Mouse (Mus musculus) brain, embryonic 18.5 days (tissue): ENCODE results near the gene Hexdc.

Experiments used
- DNase-seq: peaks from one replicate; pipeline ENCODE4 v3.0.0-alpha.2; 2012; ENCODE audit warnings: low read depth, low spot score

Gene Hexdc

DNA sequence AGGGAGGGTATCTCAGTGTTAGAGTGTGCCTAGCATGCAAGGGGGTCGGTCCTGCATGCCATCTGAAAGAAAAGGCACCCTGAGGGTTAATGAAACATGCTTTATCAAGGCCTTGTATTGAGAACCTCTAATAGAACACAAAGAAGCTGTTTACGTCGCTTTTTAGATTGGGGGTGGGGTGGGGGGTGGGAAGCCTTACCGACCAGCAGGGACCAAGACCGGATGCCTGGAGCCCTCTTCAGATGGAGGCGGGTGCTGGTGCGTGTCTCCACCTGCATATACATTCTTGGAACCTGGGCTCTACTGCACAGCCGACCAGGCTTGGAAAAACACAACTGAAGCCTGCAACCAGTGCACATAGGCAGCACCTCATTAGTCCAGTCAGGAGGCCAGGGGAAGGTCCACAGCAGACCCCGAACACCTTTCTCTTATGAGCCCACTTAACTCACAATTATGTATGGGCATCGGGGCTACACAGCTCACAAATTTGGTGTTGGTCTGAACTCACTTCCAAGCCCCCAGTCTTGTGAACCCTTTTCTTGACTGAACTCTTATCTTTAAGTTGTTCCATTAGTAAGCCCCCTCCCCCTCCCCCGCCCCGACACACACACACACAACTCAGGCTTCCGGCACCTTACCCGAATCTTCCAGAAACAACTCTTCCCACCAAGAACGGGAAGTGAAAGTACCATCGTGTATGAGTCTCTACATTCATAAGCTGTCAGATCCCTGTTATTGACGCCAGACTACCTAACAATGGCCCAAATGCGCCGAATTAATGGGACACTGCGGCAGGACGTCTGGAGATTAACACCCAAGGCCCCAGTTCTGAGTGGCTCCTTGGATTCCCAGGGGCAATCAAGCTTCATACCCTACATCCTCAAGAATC is 24.1 kb downstream of the Hexdc start:
- DNase-seq = no peak

DNA sequence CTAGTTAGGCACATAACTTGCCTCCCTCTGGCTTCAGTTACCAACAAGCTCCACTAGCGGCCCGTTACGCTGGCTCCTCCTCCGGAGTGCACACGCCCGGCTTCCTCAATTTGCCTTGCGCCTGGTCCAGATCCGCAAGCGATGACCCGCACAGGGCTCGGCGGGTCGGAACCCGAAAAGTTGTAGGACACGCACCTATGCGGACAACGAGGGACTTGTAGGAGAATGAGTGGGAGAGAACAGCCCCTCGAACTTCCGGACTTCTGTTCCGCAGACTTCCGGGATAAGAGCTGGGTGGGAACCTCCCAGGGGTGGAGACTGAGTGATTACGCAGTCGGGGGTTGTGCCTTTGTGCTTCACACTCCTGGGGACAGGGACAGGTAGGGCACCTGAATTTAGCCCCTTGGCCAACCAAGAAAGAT is 24.8 kb downstream of the Hexdc start, which contains the start of gene Cybc1:
Cybc1 (minus strand) TSS at position 305 of the 422 bp plus-strand sequence.
- peak; percentile 64 for DNase-seq

DNA sequence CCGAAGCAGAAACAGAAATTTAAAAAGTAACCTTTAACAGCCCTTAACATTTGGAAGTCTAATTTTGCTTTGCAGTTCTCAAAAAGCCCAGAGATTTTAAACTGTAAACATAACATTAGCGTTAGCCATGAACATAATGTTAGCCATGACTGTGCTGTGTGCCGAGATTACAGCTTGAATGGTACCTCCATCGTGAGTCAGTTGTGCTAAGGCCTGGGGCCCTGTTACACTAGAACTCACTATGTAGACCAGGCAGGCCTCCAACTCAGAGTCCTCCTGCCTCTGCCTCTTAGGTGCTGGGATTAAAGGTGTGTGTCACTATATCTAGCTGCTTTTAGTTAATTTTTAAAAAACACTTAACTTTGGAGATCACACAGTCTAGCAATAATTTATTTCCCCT is 27.0 kb downstream of the Hexdc start:
- DNase-seq = no peak

DNA sequence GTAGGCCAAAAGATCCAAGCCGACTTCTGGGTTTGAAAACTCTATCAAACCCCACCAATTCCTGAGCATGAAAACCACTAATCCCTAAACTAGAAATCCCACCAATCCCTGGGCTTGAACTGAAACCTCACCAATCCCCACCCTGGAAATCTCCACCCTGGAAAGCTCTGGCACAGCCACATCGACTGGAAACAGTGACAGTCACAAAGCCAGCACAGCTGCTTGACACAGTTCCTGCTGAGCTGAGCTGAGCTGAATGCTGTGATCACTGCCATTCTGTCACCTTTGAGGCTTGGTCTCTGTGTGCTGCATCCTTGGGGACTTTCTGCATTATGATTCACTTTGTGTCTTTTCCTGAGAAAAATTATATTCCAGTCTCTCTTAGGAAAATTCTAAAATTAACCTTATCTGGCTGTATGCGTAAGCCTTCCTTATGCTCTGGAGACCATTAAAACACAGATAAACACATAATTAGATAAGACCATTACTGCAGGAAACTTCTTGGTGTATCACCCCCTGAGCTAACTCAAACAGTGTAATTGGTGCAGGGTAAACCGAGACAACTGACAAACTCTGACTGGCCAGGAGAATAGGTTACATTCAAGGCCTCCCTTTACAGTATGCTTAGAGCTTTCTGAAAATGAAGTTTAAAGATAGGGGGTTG is 27.5 kb downstream of the Hexdc start:
- DNase-seq = no peak

DNA sequence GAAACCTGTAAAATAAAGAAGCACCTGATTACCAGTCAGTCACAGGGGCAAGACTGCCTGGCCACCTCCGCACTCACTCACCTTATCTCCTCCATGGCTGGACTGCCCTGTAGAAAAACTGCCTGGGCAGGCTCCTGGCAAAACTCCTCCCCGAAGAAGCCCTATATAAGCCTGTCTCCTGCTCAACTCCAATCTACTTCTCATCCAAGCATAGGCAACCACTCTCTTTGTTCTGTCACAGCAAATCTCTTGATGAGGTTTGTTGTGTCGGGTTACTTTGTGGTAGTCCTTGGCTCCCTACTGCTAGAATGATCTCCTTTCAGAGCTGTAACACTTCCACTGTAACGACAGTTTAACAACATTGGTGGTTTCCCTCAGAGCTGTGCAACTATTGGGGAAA is 28.5 kb downstream of the Hexdc start:
- no peak for DNase-seq

DNA sequence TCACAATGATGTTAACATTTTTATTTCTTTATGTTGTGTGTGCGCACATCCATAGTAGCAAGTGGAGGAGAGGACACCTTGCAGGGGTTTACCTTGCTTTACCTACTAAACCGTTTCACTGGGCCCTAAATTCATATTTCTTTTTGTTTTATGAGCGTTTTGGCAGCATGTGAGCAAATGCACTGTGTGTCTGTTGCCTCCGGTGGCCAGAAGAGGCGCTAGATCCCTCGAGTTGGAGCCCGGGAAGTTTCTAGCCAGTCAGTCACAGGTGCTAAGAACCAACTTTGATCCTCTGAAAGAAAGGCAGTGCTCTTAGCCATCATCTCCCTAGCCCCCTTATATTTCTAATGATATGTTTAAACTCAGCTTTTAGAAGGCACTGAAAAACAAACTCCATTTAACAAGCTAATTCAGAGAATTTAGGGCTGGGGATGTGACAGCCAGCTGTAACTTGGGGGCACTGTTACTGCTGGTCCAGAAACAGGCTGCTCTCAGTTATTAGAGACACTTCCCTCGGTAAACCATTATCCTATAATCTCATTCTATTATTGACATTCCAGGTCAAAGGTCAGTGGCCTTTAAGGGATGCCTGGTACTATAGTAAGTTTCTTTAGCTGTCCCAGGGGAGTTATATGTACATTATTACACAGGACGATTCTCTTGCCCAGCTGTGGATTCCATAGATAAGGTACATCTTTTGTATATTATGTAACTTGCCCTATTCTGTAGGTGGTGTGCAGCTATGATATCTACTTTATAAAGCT is 31.4 kb downstream of the Hexdc start:
- DNase-seq = no peak

DNA sequence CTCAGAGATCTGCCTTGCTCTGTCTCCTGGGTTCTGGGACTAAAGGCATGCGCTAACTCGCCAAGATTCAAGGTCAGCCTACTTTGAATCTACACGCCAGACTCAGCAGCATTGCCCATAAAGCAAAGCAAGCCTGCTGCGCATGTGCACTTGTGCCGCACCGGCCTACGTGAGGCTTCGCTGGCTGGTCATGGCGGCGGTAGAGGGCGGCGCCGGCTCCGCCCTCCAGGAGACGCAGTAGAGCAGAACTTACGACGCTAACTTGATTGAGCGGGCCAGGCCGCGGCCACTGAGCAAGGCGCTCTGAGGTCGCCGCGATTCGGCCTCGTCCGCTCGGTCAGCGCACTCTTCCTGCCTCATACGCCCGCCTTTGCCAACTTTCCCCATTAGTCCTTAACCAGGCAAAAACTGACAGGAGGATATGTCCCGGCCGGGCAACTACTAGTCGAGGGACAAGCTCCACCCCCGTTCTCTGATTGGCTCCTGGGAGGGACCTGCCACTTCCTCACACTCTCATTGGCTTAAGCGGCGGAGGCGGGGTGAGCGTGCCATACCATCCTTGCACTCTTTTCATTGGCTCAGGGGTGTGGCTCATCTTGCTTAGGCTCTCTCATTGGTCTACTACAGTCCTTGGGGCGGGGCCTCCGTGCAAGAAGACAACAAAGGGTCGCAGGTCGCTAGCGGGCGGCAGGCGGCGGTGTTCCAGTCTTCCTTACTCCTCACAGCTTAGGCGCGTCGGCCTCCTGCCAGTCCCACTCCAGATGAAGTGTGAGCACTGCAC is 32.5 kb downstream of the Hexdc start, which contains the start of gene Narf:
Narf (plus strand) TSS at position 690 of the 781 bp plus-strand sequence.
- DNase-seq = peak; percentile 100

DNA sequence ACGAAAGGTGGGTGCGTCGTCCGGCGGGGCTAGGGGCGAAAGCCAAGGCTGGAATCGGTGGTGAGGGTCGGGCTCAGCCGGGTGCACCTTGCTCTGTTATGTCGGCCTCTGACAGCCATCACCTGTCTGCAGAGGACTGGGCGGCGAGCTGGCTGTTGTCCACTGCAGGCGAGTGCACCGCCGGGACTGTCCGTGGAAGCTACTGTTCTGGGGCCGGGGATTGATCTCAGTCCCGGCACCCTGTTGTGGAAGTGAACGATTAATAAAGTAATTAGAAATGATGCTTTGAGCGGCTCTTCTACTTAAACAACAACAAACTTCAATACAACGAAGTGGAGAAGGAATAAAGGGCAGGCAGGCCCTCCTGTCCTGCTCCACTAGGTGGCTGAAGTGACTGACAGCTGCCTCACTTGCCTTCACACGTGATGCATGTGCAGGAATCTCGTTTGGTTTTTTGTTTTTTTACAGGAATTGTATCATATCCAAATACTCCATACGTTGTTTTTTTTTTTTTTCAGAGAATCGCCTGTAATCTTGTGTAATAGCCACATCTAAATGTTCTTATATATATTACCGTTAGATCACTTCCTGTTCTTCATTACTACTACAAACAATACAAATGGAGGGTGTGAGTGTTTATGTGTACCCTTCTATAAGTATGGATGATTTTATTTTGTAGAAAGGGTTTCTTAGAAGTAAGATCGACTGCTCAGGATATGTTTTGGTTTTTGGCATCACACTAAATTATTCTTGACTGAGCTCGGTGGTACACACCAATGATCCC is 33.3 kb downstream of the Hexdc start:
- DNase-seq = peak; percentile 18

DNA sequence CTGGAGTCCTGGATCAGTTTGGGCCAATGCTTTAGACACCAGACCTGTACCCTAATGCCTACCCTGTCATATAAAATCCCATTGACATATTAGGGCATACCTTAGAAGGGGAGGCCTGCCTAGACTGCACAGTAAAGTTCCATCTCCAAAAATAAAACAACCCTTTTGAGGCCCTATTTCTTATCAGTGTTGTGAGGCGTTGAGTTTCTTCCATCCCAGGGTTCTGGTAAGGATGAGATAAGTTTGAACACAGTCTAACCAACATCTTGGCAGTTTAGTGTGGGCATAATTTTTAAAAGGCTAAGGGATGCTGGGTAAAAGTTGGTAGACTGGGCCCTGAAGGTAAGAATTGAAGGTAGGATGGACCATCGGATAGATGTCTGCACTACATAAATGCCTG is 35.4 kb downstream of the Hexdc start:
- DNase-seq = no peak

DNA sequence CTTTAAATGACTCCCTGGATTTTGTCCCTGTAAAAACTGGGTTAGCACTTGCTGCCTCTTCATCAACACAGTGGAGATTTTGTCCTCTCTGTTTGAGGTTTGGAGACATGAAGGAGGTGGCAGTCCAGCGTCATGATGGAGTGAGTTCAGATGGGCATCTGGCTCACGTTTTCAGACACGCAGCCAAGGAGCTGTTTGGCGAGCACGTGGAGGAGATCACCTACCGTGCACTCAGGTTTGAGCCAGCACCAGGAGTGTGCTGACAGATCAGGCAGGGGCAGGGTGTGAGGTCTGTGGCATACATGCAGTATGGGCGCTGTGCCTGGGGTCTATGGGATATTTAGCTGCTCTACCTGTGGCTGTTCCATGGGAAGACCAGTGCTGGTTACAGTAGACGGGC is 46.0 kb downstream of the Hexdc start:
- no peak for DNase-seq

DNA sequence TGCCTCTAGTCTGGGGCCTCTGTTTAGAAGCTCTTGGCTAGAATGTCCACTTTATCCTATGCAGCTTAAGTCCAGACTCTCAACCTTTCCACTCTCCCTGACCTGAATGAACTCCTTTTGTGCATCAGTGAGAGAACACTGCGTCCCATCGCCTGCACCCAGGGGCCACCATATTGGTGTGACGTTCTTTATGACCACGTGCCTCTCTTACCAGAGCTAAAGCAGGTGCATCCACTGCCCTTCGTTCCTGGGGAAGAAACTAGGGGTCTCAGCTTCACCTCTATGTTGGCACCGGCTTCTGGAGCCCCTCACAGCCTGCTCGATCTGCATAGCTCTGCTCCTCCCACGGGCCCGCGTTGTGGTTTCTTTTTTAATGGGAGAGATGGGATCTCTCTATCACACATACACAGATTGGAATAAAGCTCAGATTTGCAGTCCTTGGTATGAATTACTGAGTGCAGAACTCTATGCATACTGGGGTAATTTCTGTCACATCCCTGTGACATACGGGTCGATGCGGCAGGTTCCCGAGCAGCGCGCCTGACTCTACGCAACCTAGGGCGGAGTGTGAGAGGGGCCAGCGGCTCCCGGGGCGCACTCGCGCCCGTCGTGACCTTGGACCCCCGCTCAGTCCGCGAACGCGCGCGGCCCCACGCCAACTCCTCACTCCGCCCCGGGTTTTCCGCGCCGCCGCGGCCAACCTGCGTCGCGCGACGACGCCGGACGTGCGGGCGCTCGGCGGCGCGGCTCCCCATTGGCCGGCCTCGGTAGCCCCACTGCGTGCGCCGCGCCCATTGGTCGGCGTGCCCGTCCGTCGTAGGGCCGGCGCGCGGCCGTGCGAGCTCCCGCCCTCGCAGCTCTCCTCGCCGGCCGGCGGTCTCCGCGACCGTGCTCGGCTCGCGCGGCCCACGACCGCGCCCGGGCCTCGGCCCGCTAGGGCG is 55.2 kb downstream of the Hexdc start, which contains the start of gene Foxk2:
Foxk2 (plus strand) TSS at position 831 of the 941 bp plus-strand sequence.
- DNase-seq = peak; percentile 87

DNA sequence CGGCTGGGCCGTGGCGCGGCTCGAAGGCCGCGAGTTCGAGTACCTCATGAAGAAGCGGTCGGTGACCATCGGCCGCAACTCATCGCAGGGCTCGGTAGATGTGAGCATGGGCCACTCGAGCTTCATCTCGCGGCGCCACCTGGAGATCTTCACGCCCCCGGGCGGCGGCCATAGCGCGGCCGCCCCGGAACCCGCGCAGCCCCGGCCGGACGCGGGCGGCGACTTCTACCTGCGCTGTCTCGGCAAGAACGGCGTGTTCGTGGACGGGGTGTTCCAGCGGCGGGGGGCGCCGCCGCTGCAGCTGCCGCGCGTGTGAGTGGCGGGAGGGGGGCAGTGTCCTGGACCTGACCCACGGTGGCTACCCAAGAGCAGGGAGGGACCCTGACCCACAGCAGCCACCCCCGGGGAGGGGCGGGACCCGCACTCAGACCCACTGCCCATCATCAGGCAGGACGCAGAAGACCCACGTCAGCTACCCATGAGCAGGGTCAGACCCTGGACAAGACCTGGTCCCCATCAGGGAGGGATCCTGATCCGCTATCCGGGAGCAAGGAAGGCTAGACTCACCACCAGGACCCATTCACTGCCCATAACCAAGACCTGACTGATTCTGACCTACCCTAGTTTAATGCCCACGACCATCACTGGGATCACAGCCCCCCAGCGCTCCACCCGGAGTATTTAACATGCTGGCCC is 56.1 kb downstream of the Hexdc start:
- no peak for DNase-seq

DNA sequence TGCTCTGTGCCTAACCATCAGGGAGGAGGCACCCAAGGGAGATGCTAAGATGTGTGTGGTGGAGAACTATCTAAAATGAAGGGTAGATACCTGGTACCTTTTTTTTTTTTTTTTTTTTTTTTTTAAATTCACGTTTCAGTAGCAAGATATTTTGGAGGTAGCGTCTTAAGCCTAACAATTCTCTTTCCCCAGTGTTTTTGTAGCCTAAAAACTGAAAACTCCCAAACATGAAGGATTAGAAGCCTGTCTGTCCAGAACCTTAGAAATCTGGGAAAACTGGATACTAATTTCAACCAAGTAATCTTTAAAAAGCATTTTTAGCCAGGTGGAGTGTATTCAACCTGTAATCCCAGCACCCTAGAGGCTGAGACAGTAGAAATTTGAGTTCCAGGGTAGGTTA is 56.8 kb downstream of the Hexdc start:
- DNase-seq = no peak
